Mouse (Mus musculus) heart, postnatal 0 days (tissue): ENCODE data around the gene Avpr2.

ENCODE experiments used
- CTCF ChIP-seq: IDR thresholded peaks from 2 replicates; pipeline ENCODE4 v1.5.1; 2016; ENCODE audit warnings: antibody characterized with exemption, control low read depth, low read depth
- EP300 ChIP-seq: IDR thresholded peaks from 2 replicates; pipeline ENCODE4 v1.6.1; 2016; ENCODE audit warnings: antibody characterized with exemption, low read depth

DNA sequence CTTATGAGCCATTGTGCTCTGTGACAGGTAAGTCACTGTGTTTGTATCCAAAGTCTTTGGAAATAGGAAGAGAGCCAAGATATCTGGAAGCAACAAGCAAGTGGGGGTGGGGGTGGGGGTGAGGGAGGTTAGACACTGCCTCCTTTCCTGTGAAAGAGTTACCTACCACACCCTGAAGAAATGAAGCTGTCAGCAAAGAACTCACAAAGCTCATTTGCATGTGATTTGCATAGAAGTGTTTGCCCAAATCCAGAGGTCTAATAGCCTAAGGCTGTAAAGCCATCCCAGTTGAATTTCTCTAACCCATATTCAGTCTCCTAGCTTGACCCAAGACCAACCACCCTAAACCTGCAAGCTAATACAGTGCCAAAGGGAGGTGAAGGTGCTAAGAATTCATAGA is 18.5 kb downstream of the Avpr2 start:
- TF ChIP-seq CTCF = no peak
- TF ChIP-seq EP300 = no peak
